Mouse (Mus musculus): ENCODE data around the gene Zfp750.

Gene Zfp750

GRCm38 (mm10) chr11:121519131-121519530 is at the start of gene Zfp750:
TSS of gene Zfp750 (minus strand) at chr11:121519333.
- in situ Hi-C loops (cut with MboI, MseI): no loop called here

DNA sequence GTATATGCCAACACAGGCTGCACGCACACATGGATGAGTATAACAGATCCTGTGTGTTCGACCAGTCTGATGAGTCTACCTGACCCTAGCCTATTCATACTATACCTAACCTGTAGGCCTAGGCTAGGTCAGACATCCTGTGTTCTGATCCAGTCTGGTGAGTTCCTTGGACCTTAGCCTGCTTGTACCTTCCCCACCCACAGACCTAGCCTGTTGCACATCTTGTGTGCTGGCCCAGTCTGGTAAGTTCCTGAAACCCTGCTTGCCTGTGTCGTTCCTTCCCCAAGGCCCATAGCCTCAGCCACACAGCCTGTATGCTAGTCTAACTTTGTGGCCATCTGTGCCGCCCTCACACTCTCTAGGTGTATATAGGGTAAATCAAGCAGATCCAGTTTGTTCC is 45.1 kb upstream of the Zfp750 start:
- in situ Hi-C loops (cut with MboI, MseI): no loop called here

- in situ Hi-C loops (cut with MboI, MseI): no loop called here
Observed at GRCm38 (mm10) chr11:121563312-121563711, 44.2 kb upstream of the Zfp750 start.

- in situ Hi-C loops (cut with MboI, MseI): no loop called here
Observed at GRCm38 (mm10) chr11:121560294-121560663, 41.1 kb upstream of the Zfp750 start.

GRCm38 (mm10) chr11:121559527-121560293 is 40.6 kb upstream of the Zfp750 start:
- in situ Hi-C loops (cut with MboI, MseI): no loop called here

DNA sequence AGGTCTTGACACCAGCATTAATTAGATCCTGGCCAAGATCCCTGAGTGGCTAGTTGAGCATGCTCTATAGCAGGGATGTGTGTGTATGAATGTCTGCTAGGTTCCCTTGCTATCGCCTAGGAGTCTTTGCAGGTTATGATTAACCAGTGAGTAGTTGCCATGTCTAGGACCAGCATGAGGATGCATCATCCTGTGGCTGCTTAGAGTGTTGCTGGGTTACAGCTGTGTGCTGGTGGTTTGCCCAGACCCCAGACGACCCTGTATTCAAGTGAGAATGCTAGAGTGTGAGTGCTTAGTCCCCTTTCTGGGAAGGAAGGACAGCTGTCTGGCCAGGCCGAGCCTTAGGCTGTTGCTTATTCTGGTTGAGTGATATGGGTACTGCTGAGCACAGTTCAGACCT is 39.4 kb upstream of the Zfp750 start:
- in situ Hi-C loops (cut with MboI, MseI): no loop called here

- in situ Hi-C loops (cut with MboI, MseI): no loop called here
Observed at GRCm38 (mm10) chr11:121557946-121558345, 38.8 kb upstream of the Zfp750 start.

GRCm38 (mm10) chr11:121556727-121557126 is 37.6 kb upstream of the Zfp750 start:
- in situ Hi-C loops (cut with MboI, MseI): no loop called here

DNA sequence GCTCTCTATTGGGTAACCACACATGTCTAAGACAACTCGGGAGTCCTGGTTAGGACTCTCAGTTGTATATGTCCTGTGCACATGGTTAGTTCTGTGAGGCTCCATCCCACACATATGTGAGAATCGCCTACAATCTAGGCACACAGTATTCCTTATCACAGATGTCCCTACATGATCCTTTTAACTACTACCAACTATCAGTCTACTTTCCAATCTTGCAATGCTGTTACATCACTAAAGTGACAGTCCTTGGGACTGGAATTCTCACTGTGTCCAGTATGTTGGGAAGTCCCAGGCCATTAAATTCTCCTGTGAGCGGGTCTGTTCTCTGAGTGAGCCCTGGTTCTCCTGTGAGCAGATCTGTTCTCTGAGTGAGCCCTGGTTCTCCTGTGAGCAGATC is 34.3 kb upstream of the Zfp750 start:
- in situ Hi-C loops (cut with MboI, MseI): no loop called here

GRCm38 (mm10) chr11:121552846-121553457 is 33.8 kb upstream of the Zfp750 start:
- in situ Hi-C loops (cut with MboI, MseI): no loop called here

- in situ Hi-C loops (cut with MboI, MseI): no loop called here
Observed at GRCm38 (mm10) chr11:121552167-121552566, 33.0 kb upstream of the Zfp750 start.

GRCm38 (mm10) chr11:121551206-121551799 is 32.2 kb upstream of the Zfp750 start:
- in situ Hi-C loops (cut with MboI, MseI): no loop called here

DNA sequence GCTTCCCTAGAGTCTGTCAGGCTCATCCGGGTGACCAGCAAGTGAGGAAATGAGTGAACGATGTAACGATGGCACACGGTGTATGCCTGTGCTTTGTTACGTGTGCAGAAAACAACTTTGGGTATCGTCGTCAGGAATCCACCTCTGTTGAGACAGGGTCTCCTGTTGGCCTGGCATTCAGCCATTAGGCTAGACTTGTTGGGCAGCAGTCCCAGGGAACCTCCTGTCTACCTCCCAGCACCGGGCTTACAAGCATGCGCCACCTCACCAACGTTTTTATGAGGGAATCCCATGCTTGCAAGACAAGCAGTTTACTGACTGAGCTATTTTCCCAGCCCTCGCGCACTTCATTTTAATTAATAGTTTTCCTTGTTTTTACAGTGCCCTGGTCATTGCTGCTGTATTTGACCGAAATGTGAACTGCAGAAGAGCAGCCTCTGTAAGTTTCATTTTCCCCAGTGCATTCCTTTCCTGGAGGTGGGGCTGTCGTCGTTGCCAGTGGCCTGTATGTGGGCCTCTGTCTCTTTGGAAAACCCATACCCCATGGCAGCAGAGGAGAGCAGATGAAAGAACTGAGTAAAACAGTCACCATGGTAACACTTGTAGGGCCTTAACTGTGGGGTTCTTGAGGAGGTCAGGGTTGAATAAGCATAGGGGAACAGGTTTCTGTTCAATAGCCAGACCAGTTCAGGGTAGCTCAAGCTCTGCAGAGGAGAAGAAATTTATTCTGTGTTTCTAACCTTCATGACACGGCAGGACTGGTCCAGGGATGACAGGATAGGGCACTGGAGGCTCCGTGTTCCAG is 30.9 kb upstream of the Zfp750 start:
- in situ Hi-C loops (cut with MboI, MseI): no loop called here

GRCm38 (mm10) chr11:121548996-121549842 is 30.1 kb upstream of the Zfp750 start:
- in situ Hi-C loops (cut with MboI, MseI): no loop called here

DNA sequence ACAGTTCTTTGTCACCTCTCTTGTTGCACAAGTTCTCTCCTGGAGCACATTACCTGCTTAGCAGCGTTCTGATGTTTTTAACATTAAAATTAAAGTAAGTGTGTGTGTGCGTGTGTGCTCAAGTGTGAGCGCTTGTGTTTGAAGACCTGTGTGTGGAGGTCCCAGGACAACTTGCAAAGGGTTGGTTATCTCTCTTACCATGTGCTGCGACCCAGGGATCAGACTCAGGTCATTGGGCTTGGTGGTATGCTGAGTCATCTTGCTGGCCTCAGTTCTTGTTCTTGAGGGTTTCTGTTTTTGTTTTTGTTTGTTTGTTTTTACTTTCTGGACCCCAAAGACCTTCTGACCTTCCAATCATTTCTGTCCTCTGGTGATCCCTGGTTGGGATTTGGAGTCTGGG is 28.8 kb upstream of the Zfp750 start:
- in situ Hi-C loops (cut with MboI, MseI): no loop called here

GRCm38 (mm10) chr11:121547234-121547633 is 28.1 kb upstream of the Zfp750 start:
- in situ Hi-C loops (cut with MboI, MseI): no loop called here

- in situ Hi-C loops (cut with MboI, MseI): no loop called here
Observed at GRCm38 (mm10) chr11:121545398-121546034, 26.4 kb upstream of the Zfp750 start.

DNA sequence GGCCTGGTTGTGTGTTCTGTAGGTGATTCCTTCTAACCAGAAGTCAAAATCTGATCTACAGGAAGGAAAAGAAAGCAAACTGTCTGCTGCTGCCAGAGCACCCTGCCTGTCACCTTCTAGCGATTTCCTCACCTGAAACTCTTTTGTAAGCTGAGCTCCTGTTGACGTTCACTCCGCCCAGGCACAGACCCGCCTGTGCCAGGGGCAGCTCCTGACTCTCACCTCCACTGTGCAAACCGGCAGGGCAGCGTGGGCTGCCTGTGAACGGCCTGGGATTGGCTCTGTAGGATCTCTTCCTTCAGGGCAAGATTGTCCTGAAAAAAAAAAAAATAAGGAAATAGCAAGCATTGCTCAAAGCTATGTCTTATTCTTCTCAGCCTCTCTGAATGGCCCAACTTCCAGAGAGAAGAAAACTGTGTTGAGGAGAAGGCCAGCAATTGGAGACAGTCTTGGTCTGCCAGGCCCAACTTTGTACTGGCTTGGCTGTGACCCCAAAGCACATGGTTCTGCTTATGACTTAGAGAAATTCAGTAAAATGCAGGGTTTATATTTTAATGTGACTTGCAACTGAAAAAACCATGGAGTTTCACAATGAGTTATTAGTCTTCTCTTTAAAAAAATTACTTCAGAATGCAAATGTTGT is 25.7 kb upstream of the Zfp750 start:
- in situ Hi-C loops (cut with MboI, MseI): no loop called here

- in situ Hi-C loops (cut with MboI, MseI): no loop called here
Observed at GRCm38 (mm10) chr11:121543922-121544321, 24.8 kb upstream of the Zfp750 start.

DNA sequence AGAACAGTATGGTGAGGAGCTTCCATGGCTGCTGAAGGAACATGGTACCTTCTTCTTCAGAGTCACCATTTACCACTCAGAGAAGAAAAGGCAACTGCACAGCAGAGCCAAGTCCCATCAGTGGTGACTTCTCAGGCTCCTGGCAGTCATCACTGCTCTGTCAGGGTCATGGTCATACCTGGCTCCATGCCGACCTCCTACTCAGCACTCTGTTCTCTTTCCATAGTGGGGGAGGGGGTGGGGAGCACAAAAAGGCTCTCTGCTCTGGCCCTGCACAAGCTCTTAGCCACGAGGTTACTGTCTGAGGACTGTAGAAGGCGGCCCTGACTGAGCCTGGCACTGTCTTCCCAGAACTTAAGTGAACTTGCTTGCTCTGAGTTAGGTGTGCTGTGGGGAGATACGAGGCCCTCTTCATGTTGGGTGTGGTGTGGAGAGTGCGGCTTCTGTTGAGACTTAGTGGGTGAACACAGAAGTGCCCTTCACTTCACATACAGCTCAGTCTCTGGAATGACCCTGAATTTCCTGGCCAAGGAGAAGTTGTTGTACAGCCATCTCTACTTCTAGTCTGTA is 24.2 kb upstream of the Zfp750 start:
- in situ Hi-C loops (cut with MboI, MseI): no loop called here

Measured in T-helper 17 cell (primary cell).